Mouse (Mus musculus): ENCODE results near the gene Wrap53. TPM values are rescaled to one million over a fixed set of nuclear protein-coding genes. Genes with fewer than 3 reads are reported as not detected.
"Not testable (repeated sequence)": the region's sequence is repeated elsewhere in the genome, so short reads cannot be mapped to it uniquely, and the experiment has no call there.

Gene Wrap53
- polyA plus RNA-seq (2016; fragmentation: Nextera tagmentation; extraction: Ambion mirVana) = 52.3 and 52.8 TPM in 2 replicates

DNA sequence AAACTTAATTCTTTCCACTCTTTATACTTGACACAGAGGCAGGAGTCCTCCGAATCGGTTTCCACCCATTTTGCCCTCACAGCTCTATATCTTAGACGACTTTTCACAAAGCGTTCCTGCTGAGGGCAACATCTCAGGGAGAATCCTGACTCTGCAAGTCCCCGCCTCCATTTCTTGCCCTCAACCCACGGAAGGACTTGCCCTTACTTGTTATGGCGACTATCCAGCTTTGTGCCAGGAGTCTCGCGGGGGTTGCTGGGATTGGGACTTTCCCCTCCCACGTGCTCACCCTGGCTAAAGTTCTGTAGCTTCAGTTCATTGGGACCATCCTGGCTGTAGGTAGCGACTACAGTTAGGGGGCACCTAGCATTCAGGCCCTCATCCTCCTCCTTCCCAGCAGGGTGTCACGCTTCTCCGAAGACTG lies at the start of gene Wrap53, which contains the start of gene Trp53:
TSS of gene Wrap53 (minus strand) at position 165 of the 424 bp plus-strand sequence.
TSS of gene Trp53 (plus strand) at position 269 of the 424 bp plus-strand sequence.
- 0% methylated on average over 13 of the region's 13 CpGs for WGBS
- Histone ChIP-seq H3K9me3 (replicated peaks) (no peaks in the 10 kb centered on the region), H3K27me3 (ENCODE audit: low read depth, poor library complexity, severe bottlenecking) (no peaks in the 10 kb centered on the region), H3K27ac (peak within 1 kb of the TSS; percentile 95), H3K36me3 (peaks cover 50% of the 10 kb centered on the region), H3K4me1 (peaks cover 41% of the 10 kb centered on the region), H3K4me3 (peak within 1 kb of the TSS; percentile 71)
- peak; percentile 88 for DNase-seq (ENCODE audit: low spot score)

DNA sequence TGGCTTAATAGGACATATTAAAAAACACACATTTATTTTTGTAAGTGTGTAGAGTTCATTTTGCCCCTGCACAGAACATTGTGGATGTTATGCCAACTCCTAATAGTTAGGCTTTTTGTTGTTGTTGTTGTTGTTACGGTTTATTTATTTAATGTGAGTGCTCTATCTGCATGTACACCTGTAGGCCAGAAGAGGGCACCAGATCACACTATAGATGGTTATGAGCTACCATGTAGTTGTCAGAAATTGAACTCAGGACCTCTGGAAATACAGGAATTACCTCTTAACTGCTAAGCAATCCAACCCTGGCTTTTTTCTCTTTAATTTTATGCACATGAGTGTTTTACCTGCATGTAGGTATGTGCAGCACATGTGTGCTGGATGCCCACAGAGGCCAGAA lies 49.7 kb upstream of the Wrap53 start:
- Histone ChIP-seq H3K4me3 (no peak overlapping the region), H3K9me3 (replicated peaks) (no peaks in the 10 kb centered on the region), H3K4me1 (peaks cover 19% of the 10 kb centered on the region), H3K36me3 (0 out of 2 replicates have a peak, but pooled peaks cover 2% of the 10 kb centered on the region), H3K27me3 (ENCODE audit: low read depth, poor library complexity, severe bottlenecking) (no peaks in the 10 kb centered on the region), H3K27ac (no peak overlapping the region)
- 74% methylated on average over 1 of the region's 1 CpGs for WGBS
- no peak for DNase-seq (ENCODE audit: low spot score)

DNA sequence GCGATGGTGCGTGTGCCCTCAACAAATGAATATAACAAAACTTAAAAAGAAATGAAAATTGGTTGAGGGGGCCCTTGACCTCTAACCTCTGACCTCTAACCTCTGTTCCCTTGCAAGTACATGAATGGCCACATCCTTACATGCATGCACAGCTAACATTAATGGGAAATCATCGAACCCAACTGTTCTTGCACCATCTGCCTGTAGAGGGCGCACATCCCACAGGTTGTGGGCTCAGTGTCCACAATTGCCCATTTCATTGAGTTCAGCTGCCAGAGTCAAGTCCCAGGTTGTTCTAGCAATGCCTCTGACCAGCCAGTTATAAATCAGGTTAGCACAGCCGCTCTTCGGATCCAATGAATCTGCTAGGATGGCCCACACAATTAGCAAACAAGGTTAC lies 48.2 kb upstream of the Wrap53 start:
- Histone ChIP-seq H3K27me3 (ENCODE audit: low read depth, poor library complexity, severe bottlenecking) (no peaks in the 10 kb centered on the region), H3K4me3 (no peak overlapping the region), H3K27ac (no peak overlapping the region), H3K9me3 (replicated peaks) (no peaks in the 10 kb centered on the region), H3K36me3 (no peaks in the 10 kb centered on the region), H3K4me1 (peaks cover 7% of the 10 kb centered on the region; the same call in 1 of the 2 replicates)
- WGBS = 37% methylated on average over 6 of the region's 6 CpGs
- DNase-seq (ENCODE audit: low spot score) = peak; percentile 88

DNA sequence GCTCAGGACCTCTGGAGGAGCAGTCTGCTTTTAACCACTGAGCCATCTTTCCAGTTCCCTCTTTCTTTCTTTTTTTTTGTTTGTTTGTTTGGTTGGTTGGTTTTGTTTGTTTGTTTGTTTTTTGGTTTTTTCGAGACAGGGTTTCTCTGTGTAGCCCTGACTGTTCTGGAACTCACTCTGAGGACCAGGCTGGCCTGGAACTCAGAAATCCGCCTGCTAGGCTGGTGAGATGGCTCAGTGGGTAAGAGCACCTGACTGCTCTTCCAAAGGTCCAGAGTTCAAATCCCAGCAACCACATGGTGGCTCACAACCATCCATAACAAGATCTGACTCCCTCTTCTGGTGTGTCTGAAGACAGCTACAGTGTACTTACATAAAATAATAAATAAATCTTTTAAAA lies 44.3 kb upstream of the Wrap53 start:
- not testable (repeated sequence) for H3K9me3 ChIP-seq (replicated peaks); H3K4me3 ChIP-seq; H3K27me3 ChIP-seq (ENCODE audit: low read depth, poor library complexity, severe bottlenecking); H3K27ac ChIP-seq; H3K36me3 ChIP-seq; DNase-seq (ENCODE audit: low spot score)
- peaks cover 17% of the 10 kb centered on the region for H3K4me1 ChIP-seq
- 75% methylated on average over 2 of the region's 2 CpGs for WGBS

DNA sequence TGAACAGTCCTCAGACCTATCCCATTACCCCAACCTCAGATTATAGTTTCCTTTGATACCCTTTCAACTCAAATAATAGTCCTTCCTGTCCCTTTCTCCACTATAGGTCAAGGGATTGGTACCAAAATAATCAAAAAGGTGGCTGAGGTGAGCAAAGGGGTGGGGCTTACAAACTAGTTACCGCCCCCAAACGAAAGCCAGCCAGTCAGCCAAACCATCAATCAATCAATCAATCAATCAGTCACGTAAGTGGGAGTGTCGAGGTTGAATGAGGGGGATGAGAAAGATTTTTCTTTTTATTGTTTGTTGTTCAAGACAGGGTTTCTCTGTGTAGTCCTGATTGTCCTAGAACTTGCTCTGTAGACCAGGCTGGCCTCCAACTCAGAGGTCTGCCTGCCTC lies 43.0 kb upstream of the Wrap53 start:
- 62% methylated on average over 4 of the region's 4 CpGs for WGBS
- no peaks in the 10 kb centered on the region for H3K9me3 ChIP-seq (replicated peaks)
- H3K36me3 ChIP-seq = no peaks in the 10 kb centered on the region
- no peak overlapping the region for H3K4me3 ChIP-seq
- H3K27ac ChIP-seq = peak overlapping the region; percentile 91; the same call in 1 of the 2 replicates
- H3K4me1 ChIP-seq = peaks cover 17% of the 10 kb centered on the region
- no peak for DNase-seq (ENCODE audit: low spot score)
- H3K27me3 ChIP-seq (ENCODE audit: low read depth, poor library complexity, severe bottlenecking) = 0 out of 2 replicates have a peak, but pooled peaks cover under 1% of the 10 kb centered on the region

DNA sequence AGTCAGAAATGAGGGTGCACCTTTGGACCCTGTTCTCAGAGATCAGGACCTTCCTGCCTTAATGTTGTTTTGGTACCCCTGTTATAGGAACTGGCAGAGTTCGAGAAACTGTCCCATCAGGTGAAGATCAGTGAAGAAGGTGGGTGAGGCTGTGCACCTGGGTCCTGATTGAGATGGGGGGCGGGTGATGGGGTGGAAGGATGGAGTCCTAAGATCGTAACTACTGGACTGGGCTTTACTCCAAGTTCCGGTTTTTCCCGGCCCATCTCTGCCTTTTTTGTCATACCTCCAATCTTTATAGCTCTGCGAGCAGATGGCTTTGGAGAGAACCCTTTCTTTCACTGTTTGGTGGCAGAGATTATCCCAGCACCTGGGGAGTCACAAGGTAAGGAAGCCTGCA lies 42.4 kb upstream of the Wrap53 start:
- H3K36me3 ChIP-seq = no peaks in the 10 kb centered on the region
- peak; percentile 37 for DNase-seq (ENCODE audit: low spot score)
- peaks cover 6% of the 10 kb centered on the region; the same call in 1 of the 2 replicates for H3K27me3 ChIP-seq (ENCODE audit: low read depth, poor library complexity, severe bottlenecking)
- H3K4me1 ChIP-seq = peaks cover 17% of the 10 kb centered on the region
- 44% methylated on average over 6 of the region's 6 CpGs for WGBS
- peak overlapping the region; percentile 57 for H3K4me3 ChIP-seq
- no peaks in the 10 kb centered on the region for H3K9me3 ChIP-seq (replicated peaks)
- peak overlapping the region; percentile 91 for H3K27ac ChIP-seq

DNA sequence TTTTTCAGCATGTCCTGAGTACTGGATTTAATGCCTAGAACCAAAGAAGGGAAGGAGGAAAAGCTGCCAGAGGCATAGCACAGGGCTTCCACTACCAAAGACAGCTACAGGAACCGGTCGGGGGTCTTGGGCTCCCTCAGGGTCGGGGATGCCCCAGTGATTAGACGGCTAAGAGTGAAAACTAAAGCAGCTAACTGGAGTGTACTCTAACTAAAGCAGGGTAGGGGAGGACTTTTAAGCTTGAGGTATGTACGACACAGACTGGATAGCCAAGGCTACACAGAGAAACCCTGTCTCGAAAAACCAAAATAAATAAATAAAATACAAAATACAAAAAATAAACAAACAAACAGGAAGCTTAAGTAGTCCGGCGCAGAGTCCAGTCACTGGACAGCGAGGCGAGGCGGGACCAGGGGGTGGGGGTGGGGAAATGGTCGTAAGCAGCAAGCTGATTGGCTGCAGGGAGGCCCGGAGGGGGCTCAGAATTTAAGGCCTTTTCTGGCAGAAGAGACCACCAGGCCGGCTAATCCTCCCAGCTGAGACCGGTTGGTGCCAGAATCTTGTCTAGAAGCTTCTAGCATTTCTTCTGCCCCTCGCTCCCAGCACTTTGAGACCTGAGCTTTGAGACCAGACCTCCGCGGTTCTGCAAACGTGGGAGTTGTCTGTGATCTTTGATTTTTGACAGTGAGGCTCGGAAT lies 41.7 kb upstream of the Wrap53 start, which contains the start of gene Sat2:
TSS of gene Sat2 (plus strand) at position 454 of the 698 bp plus-strand sequence.
- Histone ChIP-seq H3K27ac (peak within 1 kb of the TSS; percentile 91), H3K36me3 (no peaks in the 10 kb centered on the region), H3K9me3 (replicated peaks) (no peaks in the 10 kb centered on the region), H3K27me3 (ENCODE audit: low read depth, poor library complexity, severe bottlenecking) (peaks cover 13% of the 10 kb centered on the region), H3K4me1 (peaks cover 17% of the 10 kb centered on the region), H3K4me3 (peak within 1 kb of the TSS; percentile 57)
- WGBS = 1% methylated on average over 20 of the region's 20 CpGs
- peak; percentile 86 for DNase-seq (ENCODE audit: low spot score)

DNA sequence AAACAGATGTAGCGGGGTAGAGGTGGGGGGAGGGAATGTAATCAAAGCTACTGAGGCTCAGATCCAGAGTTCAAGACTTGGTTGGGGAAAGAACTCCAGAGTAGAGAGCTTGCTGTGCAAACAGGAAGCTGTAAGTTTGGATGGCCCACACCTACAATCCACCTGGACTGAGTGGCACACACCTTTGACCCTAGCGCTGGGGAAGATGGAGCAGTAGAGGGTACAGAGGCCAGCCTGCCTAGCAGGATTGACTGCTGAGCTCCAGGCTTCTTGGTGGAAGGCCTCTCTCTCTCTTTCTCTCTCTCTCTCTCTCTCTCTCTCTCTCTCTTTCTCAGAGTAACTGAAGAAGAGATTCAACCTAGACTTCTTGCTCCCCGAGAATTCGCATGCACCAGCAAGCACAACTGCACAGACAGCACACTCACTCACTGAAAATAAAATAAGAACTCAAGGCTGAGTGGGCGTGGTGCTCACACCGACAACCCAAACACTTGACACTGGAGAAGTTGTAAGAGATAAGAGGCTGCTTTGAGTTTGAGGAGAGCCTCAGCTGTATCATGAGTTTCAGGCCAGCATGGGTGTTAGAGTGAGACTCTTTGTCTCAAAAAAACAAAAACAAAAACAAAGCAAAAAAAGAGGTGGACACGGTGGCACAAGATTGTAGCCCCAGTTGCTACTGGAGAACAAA lies 40.5 kb upstream of the Wrap53 start:
- H3K36me3 ChIP-seq = no peaks in the 10 kb centered on the region
- WGBS = 90% methylated on average over 7 of the region's 7 CpGs
- H3K27ac ChIP-seq = no peak overlapping the region
- peaks cover 17% of the 10 kb centered on the region for H3K4me1 ChIP-seq
- no peaks in the 10 kb centered on the region for H3K9me3 ChIP-seq (replicated peaks)
- no peak for DNase-seq (ENCODE audit: low spot score)
- H3K27me3 ChIP-seq (ENCODE audit: low read depth, poor library complexity, severe bottlenecking) = peaks cover 25% of the 10 kb centered on the region
- H3K4me3 ChIP-seq = no peak overlapping the region

DNA sequence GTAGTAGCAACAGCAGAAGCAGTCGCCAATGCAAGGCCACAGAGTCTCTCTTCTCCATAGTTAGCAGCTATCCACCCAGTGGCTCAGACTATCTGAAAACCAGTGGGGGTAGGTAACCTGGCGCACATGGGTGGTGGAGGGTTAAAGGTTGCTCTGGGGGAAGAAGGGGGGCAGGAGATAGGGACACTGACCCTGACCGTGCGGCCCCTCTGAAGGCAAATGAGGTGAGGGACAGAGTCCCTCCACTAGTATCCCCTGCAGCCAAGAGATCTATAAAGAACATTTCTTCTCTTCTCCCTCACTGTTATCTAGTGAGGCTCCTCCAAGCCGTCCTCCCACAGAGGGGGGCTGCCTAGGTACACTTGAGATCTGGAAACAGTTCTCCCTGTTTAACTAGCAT lies 37.8 kb upstream of the Wrap53 start, which contains the start of gene Shbg:
TSS of gene Shbg (minus strand) at position 101 of the 400 bp plus-strand sequence.
- H3K36me3 ChIP-seq = no peaks in the 10 kb centered on the region
- DNase-seq (ENCODE audit: low spot score) = no peak
- peaks cover 23% of the 10 kb centered on the region for H3K4me1 ChIP-seq
- 75% methylated on average over 5 of the region's 5 CpGs for WGBS
- no peak within 1 kb of the TSS for H3K4me3 ChIP-seq
- no peaks in the 10 kb centered on the region for H3K9me3 ChIP-seq (replicated peaks)
- no peak within 1 kb of the TSS for H3K27ac ChIP-seq
- peaks cover 33% of the 10 kb centered on the region for H3K27me3 ChIP-seq (ENCODE audit: low read depth, poor library complexity, severe bottlenecking)

DNA sequence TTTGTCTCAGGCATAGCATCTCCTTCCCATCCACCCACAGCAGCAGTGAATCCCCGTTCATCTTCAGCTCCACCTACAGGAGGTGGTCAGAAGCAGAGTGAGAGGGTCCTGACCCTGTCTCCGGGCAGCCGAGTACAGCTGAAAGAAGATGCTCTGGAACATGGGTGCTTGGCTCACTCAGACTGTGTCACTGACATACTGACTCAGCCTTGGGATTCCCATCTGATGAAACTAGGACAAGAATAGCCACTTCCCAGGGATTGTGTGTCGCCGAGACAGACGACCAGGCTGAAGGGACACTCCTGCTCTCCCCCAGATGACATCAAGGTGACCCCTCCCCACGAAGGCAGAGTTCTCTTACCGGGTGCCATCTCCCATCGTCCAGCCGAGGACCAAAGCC lies 36.7 kb upstream of the Wrap53 start:
- no peak for DNase-seq (ENCODE audit: low spot score)
- H3K4me3 ChIP-seq = no peak overlapping the region
- no peaks in the 10 kb centered on the region for H3K9me3 ChIP-seq (replicated peaks)
- no peaks in the 10 kb centered on the region for H3K36me3 ChIP-seq
- peaks cover 12% of the 10 kb centered on the region for H3K4me1 ChIP-seq
- no peak overlapping the region for H3K27ac ChIP-seq
- H3K27me3 ChIP-seq (ENCODE audit: low read depth, poor library complexity, severe bottlenecking) = peaks cover 33% of the 10 kb centered on the region
- 51% methylated on average over 10 of the region's 10 CpGs for WGBS

DNA sequence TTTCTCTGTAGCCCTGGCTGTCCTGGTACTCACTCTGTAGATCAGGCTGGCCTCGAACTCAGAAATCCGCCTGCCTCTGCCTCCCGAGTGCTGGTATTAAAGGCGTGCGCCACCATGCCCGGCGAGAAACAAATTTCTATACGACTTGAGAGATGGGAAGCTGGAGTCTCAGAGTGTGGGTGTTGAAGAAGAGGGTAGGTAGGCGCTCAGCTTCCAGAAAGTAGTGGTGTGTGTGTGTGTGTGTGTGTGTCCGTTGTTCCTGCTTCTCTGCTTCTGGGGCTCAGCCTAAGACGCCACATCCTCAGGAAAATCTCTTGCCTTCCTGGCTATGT lies 34.2 kb upstream of the Wrap53 start:
- peak overlapping the region; percentile 69; the same call in 1 of the 2 replicates for H3K27ac ChIP-seq
- peaks cover 11% of the 10 kb centered on the region for H3K4me1 ChIP-seq
- H3K36me3 ChIP-seq; DNase-seq (ENCODE audit: low spot score); H3K9me3 ChIP-seq (replicated peaks): not testable (repeated sequence)
- WGBS = 58% methylated on average over 11 of the region's 11 CpGs
- H3K4me3 ChIP-seq = peak overlapping the region; percentile 18
- peaks cover 33% of the 10 kb centered on the region for H3K27me3 ChIP-seq (ENCODE audit: low read depth, poor library complexity, severe bottlenecking)

DNA sequence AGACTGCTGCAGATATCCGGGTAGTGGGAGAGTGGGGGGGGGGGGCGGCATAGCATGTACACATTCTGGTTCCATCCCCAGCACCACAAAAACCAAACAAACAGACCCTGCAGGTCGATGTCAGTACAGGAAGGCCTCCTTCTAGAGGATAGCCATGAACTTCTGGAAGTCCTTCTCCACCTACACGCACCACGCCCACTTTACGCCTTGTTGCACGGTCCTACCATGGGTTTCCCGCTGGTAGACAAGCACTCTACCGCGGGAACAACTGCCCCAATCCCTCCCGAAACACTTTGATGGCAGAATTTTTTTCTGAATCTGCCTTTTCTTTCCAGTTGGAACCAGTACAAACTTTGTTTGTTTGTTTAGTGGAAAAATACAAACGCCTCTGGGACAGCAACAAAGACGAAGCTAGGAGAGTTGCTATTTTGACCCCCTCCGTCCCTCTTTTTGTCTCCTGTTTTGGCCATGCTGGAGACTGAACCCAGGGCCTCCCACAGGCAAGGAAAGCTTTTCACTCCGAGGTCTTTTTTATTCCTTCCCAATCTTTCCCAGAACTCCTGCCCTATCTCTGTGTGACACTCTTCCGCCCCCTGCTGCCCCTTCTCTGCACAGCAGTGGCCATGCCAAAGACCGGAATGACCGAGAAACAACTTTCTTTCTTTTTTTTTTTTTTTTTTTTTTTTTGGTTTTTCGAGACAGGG lies 33.6 kb upstream of the Wrap53 start:
- Histone ChIP-seq H3K27ac (peak overlapping the region; percentile 69), H3K9me3 (replicated peaks) (no peaks in the 10 kb centered on the region), H3K27me3 (ENCODE audit: low read depth, poor library complexity, severe bottlenecking) (peaks cover 33% of the 10 kb centered on the region), H3K36me3 (no peaks in the 10 kb centered on the region), H3K4me1 (peaks cover 11% of the 10 kb centered on the region), H3K4me3 (peak overlapping the region; percentile 18)
- 12% methylated on average over 19 of the region's 19 CpGs for WGBS
- DNase-seq (ENCODE audit: low spot score) = peak; percentile 87
